Mouse (Mus musculus): ENCODE data around the gene Grb10. TPM values are rescaled to one million over a fixed set of nuclear protein-coding genes. Genes with fewer than 3 reads are reported as not detected.

Grb10 gene
- polyA plus RNA-seq, 1 experiment from 2014 or later = 380 TPM

- WGBS = 39% methylated on average over 4 of the region's 4 CpGs
Measured at GRCm38 (mm10) chr11:11886403-11886998, 152.0 kb downstream of the Grb10 start.

GRCm38 (mm10) chr11:11885921-11886320 is 152.6 kb downstream of the Grb10 start:
- Histone ChIP-seq H3K4me2 (replicated peaks; ENCODE audit: low read depth, low read length) (no peak overlapping the region), H3K9ac (replicated peaks; ENCODE audit: low read depth, low read length) (no peak overlapping the region), H3K27me3 (ENCODE audit: control insufficient read depth, insufficient read depth, low read length) (no peaks in the 10 kb centered on the region), H3K9me3 (ENCODE audit: control insufficient read depth, low read depth, low read length) (no peaks in the 10 kb centered on the region), H3K27ac (ENCODE audit: low read length) (peak overlapping the region; percentile 53; the same call in 1 of the 2 replicates), H3K4me3 (ENCODE audit: low read depth, low read length) (no peak overlapping the region), H3K36me3 (ENCODE audit: control insufficient read depth, insufficient read depth, low read length) (no peaks in the 10 kb centered on the region), H3K4me1 (ENCODE audit: control insufficient read depth, insufficient read depth, low read length) (peaks cover 18% of the 10 kb centered on the region; the same call in 1 of the 2 replicates)
- no peak for ATAC-seq (ENCODE audit: insufficient number of reproducible peaks, insufficient read depth, low FRiP score, low read depth)
- 20% methylated on average over 3 of the region's 3 CpGs for WGBS

More at GRCm38 (mm10) chr11:11886403-11886998, 152.0 kb downstream of the Grb10 start:
- H3K4me1 ChIP-seq (ENCODE audit: control insufficient read depth, insufficient read depth, low read length) = peaks cover 18% of the 10 kb centered on the region; the same call in 1 of the 2 replicates
- no peak overlapping the region for H3K4me2 ChIP-seq (replicated peaks; ENCODE audit: low read depth, low read length)
- ATAC-seq (ENCODE audit: insufficient number of reproducible peaks, insufficient read depth, low FRiP score, low read depth) = no peak
- H3K27ac ChIP-seq (ENCODE audit: low read length) = peak overlapping the region; percentile 22; the same call in 1 of the 2 replicates
- H3K9me3 ChIP-seq (ENCODE audit: control insufficient read depth, low read depth, low read length) = no peaks in the 10 kb centered on the region
- no peak overlapping the region for H3K4me3 ChIP-seq (ENCODE audit: low read depth, low read length)
- no peak overlapping the region for H3K9ac ChIP-seq (replicated peaks; ENCODE audit: low read depth, low read length)
- no peaks in the 10 kb centered on the region for H3K27me3 ChIP-seq (ENCODE audit: control insufficient read depth, insufficient read depth, low read length)
- no peaks in the 10 kb centered on the region for H3K36me3 ChIP-seq (ENCODE audit: control insufficient read depth, insufficient read depth, low read length)

GRCm38 (mm10) chr11:11885246-11885643 is 153.2 kb downstream of the Grb10 start:
- ATAC-seq (ENCODE audit: insufficient number of reproducible peaks, insufficient read depth, low FRiP score, low read depth) = no peak
- H3K4me1 ChIP-seq (ENCODE audit: control insufficient read depth, insufficient read depth, low read length) = peaks cover 21% of the 10 kb centered on the region; the same call in 1 of the 2 replicates
- peak overlapping the region; percentile 53 for H3K27ac ChIP-seq (ENCODE audit: low read length)
- no peaks in the 10 kb centered on the region for H3K36me3 ChIP-seq (ENCODE audit: control insufficient read depth, insufficient read depth, low read length)
- 58% methylated on average over 4 of the region's 4 CpGs for WGBS
- H3K4me3 ChIP-seq (ENCODE audit: low read depth, low read length) = no peak overlapping the region
- H3K9me3 ChIP-seq (ENCODE audit: control insufficient read depth, low read depth, low read length) = no peaks in the 10 kb centered on the region
- no peak overlapping the region for H3K9ac ChIP-seq (replicated peaks; ENCODE audit: low read depth, low read length)
- no peak overlapping the region for H3K4me2 ChIP-seq (replicated peaks; ENCODE audit: low read depth, low read length)
- no peaks in the 10 kb centered on the region for H3K27me3 ChIP-seq (ENCODE audit: control insufficient read depth, insufficient read depth, low read length)

- WGBS = 25% methylated on average over 11 of the region's 11 CpGs
- Histone ChIP-seq H3K27me3 (ENCODE audit: control insufficient read depth, insufficient read depth, low read length) (no peaks in the 10 kb centered on the region), H3K9ac (replicated peaks; ENCODE audit: low read depth, low read length) (no peak overlapping the region), H3K4me3 (ENCODE audit: low read depth, low read length) (no peak overlapping the region), H3K4me2 (replicated peaks; ENCODE audit: low read depth, low read length) (no peak overlapping the region), H3K9me3 (ENCODE audit: control insufficient read depth, low read depth, low read length) (no peaks in the 10 kb centered on the region), H3K27ac (ENCODE audit: low read length) (peak overlapping the region; percentile 53), H3K36me3 (ENCODE audit: control insufficient read depth, insufficient read depth, low read length) (no peaks in the 10 kb centered on the region), H3K4me1 (ENCODE audit: control insufficient read depth, insufficient read depth, low read length) (peaks cover 25% of the 10 kb centered on the region)
- peak; percentile 83 for ATAC-seq (ENCODE audit: insufficient number of reproducible peaks, insufficient read depth, low FRiP score, low read depth)
Measured at GRCm38 (mm10) chr11:11884533-11885245, 153.8 kb downstream of the Grb10 start.

GRCm38 (mm10) chr11:11881783-11882155 is 156.7 kb downstream of the Grb10 start:
- Histone ChIP-seq H3K4me1 (ENCODE audit: control insufficient read depth, insufficient read depth, low read length) (peaks cover 38% of the 10 kb centered on the region), H3K9ac (replicated peaks; ENCODE audit: low read depth, low read length) (no peak overlapping the region), H3K9me3 (ENCODE audit: control insufficient read depth, low read depth, low read length) (no peaks in the 10 kb centered on the region), H3K4me2 (replicated peaks; ENCODE audit: low read depth, low read length) (no peak overlapping the region), H3K36me3 (ENCODE audit: control insufficient read depth, insufficient read depth, low read length) (no peaks in the 10 kb centered on the region), H3K27ac (ENCODE audit: low read length) (peak overlapping the region; percentile 96; the same call in 1 of the 2 replicates), H3K27me3 (ENCODE audit: control insufficient read depth, insufficient read depth, low read length) (no peaks in the 10 kb centered on the region), H3K4me3 (ENCODE audit: low read depth, low read length) (no peak overlapping the region)
- WGBS = 42% methylated on average over 1 of the region's 1 CpGs
- no peak for ATAC-seq (ENCODE audit: insufficient number of reproducible peaks, insufficient read depth, low FRiP score, low read depth)

GRCm38 (mm10) chr11:11881026-11881782 is 157.3 kb downstream of the Grb10 start:
- ATAC-seq (ENCODE audit: insufficient number of reproducible peaks, insufficient read depth, low FRiP score, low read depth) = no peak
- 41% methylated on average over 13 of the region's 13 CpGs for WGBS
- Histone ChIP-seq H3K36me3 (ENCODE audit: control insufficient read depth, insufficient read depth, low read length) (no peaks in the 10 kb centered on the region), H3K9ac (replicated peaks; ENCODE audit: low read depth, low read length) (no peak overlapping the region), H3K4me1 (ENCODE audit: control insufficient read depth, insufficient read depth, low read length) (peaks cover 37% of the 10 kb centered on the region), H3K9me3 (ENCODE audit: control insufficient read depth, low read depth, low read length) (no peaks in the 10 kb centered on the region), H3K4me3 (ENCODE audit: low read depth, low read length) (no peak overlapping the region), H3K27ac (ENCODE audit: low read length) (peak overlapping the region; percentile 96; the same call in 1 of the 2 replicates), H3K27me3 (ENCODE audit: control insufficient read depth, insufficient read depth, low read length) (no peaks in the 10 kb centered on the region), H3K4me2 (replicated peaks; ENCODE audit: low read depth, low read length) (no peak overlapping the region)

Other genes starting within 250 kb of the Grb10 start
- 52.6 and 56.5 TPM in 2 replicates for gene Fignl1, start 229.7 kb downstream of the Grb10 start, polyA plus RNA-seq (2014; fragmentation: Nextera tagmentation; extraction: Ambion mirVana)
- gene Ddc, start 140.5 kb downstream of the Grb10 start, polyA plus RNA-seq (2014; fragmentation: Nextera tagmentation; extraction: Ambion mirVana) = 36.7 and 47.2 TPM in 2 replicates

Measured in stomach, embryonic 14.5 days (tissue).